Mouse (Mus musculus) heart, adult 18-20 months (tissue): ENCODE data around the gene Klra7. TPM values are rescaled to one million over a fixed set of nuclear protein-coding genes. Genes with fewer than 3 reads are reported as not detected.
"Not testable (repeated sequence)": the region's sequence is repeated elsewhere in the genome, so short reads cannot be mapped to it uniquely, and the experiment has no call there.

ENCODE experiments used
- DNase-seq, 2 experiments: peaks; one replicate each; pipeline ENCODE4 v3.0.0; 2021 to 2022; ENCODE audit warnings: mixed read lengths in 1 of 2
- long read RNA-seq, 2 experiments: library from polyadenylated mRNA; stranded (forward); transcript quantifications; one replicate each; pipeline ENCODE4 v2.0.0; 2021
- total RNA-seq, 2 experiments: library from RNA; stranded (reverse); gene quantifications; 2 replicates each; pipeline ENCODE4 v1.2.3; 2021

The Klra7 gene
- total RNA-seq = not detected
- long read RNA-seq, experiment 1 = 0 reads
- long read RNA-seq, experiment 2 = 0 reads

DNA sequence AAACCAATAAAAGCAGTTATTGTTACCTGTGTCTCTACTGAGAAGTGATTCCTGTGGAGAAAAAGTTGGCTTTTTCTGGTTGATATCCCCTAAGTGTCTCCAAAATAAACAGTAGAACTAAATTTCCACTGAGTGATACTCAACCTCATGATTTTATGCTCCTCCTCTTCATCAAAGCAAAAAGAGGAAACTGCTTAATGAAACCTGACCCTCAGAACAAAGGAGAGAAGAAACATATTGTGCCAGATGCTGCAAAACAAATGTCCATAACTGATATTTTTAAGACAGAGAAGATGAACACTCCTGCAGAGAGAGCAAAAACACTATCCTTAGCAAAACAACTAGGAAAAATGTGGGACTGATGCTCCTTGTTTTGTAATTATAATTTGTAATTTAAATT, at the start of gene Klra7:
Gene Klra7 (minus strand): TSS at position 101 of the 400 bp plus-strand sequence.
- no peak for DNase-seq

DNA sequence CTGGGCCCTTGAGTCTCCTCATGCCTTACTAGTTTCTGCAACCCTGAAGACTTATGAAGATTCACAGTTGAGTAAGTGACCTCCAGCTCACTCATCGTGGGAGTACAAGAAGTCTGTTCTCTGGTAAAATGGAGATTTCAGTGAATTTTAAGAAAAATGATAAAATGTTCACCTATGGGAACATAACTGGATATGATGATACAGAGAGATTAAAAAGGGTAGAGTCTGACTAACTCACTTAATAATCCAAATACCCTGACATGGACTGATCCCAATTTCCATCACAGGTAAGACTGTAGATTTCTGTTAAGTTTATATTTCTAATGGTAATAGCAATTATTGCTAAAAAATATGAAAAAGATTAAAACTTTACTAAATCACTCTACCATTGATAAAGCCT, 48.7 kb upstream of the Klra7 start, which contains the start of gene Klra10:
Gene Klra10 (minus strand): TSS at position 101 of the 400 bp plus-strand sequence.
- not testable (repeated sequence) for DNase-seq

DNA sequence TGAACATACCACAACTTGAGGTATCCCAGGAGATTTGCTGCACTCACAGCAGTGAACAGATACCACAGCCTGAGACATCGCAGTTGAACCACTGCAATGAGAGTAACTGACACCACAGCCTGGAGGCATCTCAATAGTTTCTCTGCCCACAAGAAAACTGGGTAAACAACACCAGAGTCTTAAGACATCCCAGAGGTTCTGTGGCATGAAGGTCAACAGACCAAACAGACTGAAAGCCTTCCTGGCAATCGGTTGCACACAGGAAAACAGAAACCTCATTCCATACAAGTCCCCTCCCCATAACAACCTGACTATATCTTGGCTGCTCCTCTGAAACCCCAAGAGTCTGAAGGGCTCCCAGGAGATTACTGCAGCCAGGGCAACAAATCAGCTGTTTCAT, 22.2 kb upstream of the Klra7 start:
- no peak for DNase-seq

DNA sequence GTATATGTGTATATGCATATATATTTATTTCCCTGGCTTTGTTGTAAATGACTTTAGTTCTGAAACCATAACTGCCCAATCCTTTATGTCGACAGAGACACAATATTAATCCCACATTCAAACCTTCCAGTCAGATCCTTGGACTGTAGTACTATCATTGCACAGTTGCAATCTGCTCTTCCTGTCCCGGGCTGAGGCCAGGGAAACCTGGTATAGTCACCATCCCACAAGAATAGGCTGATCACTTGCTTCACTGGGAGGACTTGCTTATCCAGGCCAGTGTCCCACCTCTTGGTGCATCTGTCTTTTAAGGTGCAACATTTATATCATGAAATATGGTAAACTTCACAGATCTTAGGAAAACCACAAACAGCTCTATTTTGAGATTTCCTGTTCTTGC, 4.4 kb upstream of the Klra7 start:
- DNase-seq = no peak

DNA sequence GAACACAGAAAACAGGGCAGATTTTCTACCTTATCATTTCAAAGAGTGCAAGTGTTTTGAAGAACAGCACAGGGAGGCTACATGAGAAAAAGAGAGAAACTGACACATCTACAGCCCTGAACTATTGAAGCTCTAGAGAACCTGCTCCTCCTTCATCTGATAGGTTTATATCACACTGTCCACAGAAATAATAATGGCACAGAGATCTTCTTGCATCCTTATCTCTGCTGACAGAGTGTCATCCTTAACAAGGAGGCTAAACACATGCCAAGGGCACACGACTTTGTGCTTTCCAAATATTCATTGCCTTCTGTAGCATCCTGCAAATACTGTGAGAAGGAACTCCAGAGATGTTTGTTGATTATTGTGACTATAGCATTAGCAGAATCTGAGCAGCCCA, 3.5 kb upstream of the Klra7 start:
- no peak for DNase-seq

DNA sequence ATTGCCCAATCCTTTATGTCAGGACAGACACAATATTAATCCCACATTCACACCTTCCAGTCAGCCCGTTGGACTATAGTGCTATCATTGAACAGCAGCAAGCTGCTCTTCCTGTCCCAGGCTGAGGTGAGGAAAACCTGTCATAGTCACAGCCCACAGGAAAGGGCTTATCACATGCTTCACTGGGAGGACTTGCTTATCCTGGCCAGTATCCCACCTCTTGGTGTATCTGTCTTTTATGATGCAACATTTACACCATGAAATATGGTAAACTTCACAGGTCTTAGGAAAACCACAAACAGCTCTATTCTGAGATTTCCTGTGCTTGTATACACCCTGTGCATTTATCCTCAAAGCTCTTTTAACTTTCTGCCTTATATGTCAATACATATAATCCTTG, 35.7 kb downstream of the Klra7 start:
- not testable (repeated sequence) for DNase-seq

DNA sequence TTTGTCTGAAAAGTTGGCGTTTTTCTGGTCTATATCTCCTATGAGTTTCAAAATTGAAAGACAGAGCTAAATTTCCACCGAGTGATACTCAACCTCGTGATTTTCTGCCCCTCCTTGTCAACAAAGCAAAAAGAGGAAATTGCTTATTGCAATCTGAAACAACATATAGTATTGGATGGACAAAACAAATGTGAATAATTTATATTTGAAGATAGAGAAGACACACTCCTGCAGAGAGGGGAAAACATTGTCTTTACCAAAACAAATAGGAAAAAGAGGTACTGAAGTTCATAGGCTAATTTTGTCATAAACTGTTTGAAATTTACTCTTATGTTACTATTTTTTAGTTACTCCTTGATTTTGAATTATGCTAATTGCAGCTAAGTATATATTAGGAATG, 40.1 kb downstream of the Klra7 start, which contains the start of gene Klra9:
Gene Klra9 (minus strand): TSS at position 101 of the 400 bp plus-strand sequence.
- DNase-seq = not testable (repeated sequence)

Other genes with a start within 250 kb of the Klra7 start
- not detected for gene Klra6, start 206.4 kb downstream of the Klra7 start, total RNA-seq
- not detected for gene Klra4, start 166.1 kb downstream of the Klra7 start, total RNA-seq
- under 1 TPM; 0.45 to 0.90 TPM for gene Klra8, start 103.4 kb downstream of the Klra7 start, total RNA-seq
- 1 to 10 TPM; 1.4 to 2.5 TPM for gene Klra9, start 40.2 kb downstream of the Klra7 start, total RNA-seq
- gene Klra10, start 48.6 kb upstream of the Klra7 start, total RNA-seq = not detected
- gene Klra3, start 104.3 kb upstream of the Klra7 start, total RNA-seq = not detected
- gene Klra1, start 153.6 kb upstream of the Klra7 start, total RNA-seq = not detected